Mouse (Mus musculus) lung, postnatal 0 days (tissue): ENCODE measurements around the gene Ebf4. TPM values are rescaled to one million over a fixed set of nuclear protein-coding genes. Genes with fewer than 3 reads are reported as not detected.
A peak's percentile ranks its signal among the peaks of the same experiment; 100 is the strongest.

Source experiments
- ATAC-seq: fragments of 200-750 bp; cut with Nextera tagmentation; 2 replicates; pipeline ENCODE4 v1.8.0; 2017; ENCODE audit warnings: moderate library complexity
- DNase-seq: peaks from one replicate; pipeline ENCODE4 v3.0.0-alpha.2; 2016; ENCODE audit warnings: low spot score
- H3K27ac ChIP-seq: fragments of 300-500 bp; sonication (generic); 2 replicates; pipeline ENCODE4 v1.5.1; 2014; ENCODE audit warnings: antibody characterized with exemption, mild to moderate bottlenecking, low read length, mixed read lengths
- H3K27me3 ChIP-seq: fragments of 300-500 bp; sonication (generic); replicated peaks from 2 replicates; pipeline ENCODE4 v1.6.1; 2014; ENCODE audit warnings: low read length, mixed read lengths; ENCODE audit not compliant: insufficient read depth
- H3K36me3 ChIP-seq: fragments of 300-500 bp; sonication (generic); 2 replicates; pipeline ENCODE4 v1.6.1; 2014; ENCODE audit warnings: low read length, mixed read lengths; ENCODE audit not compliant: insufficient read depth
- H3K4me1 ChIP-seq: fragments of 300-500 bp; sonication (generic); 2 replicates; pipeline ENCODE4 v1.6.1; 2014; ENCODE audit warnings: antibody characterized with exemption, low read depth, low read length, mixed read lengths; ENCODE audit not compliant: insufficient read depth
- H3K4me2 ChIP-seq: fragments of 300-500 bp; sonication (generic); replicated peaks from 2 replicates; pipeline ENCODE4 v1.6.1; 2014; ENCODE audit warnings: low read depth, mild to moderate bottlenecking, low read length, moderate library complexity, mixed read lengths
- H3K4me3 ChIP-seq: fragments of 300-500 bp; sonication (generic); 2 replicates; pipeline ENCODE4 v1.5.1; 2014; ENCODE audit warnings: low read depth, low read length
- H3K9ac ChIP-seq: fragments of 300-500 bp; sonication (generic); replicated peaks from 2 replicates; pipeline ENCODE4 v1.6.1; 2014; ENCODE audit warnings: low read depth, mild to moderate bottlenecking
- H3K9me3 ChIP-seq: fragments of 300-500 bp; sonication (generic); 2 replicates; pipeline ENCODE4 v1.6.1; 2016; ENCODE audit warnings: low read length, mixed read lengths
- CTCF ChIP-seq: IDR thresholded peaks from 2 replicates; pipeline ENCODE4 v1.5.1; 2016; ENCODE audit warnings: antibody characterized with exemption, mild to moderate bottlenecking
- EP300 ChIP-seq: IDR thresholded peaks from 2 replicates; pipeline ENCODE4 v1.6.1; 2016; ENCODE audit warnings: antibody characterized with exemption, mild to moderate bottlenecking, control low read depth
- WGBS: fragments of 180-500 bp; shearing (Covaris S2); extraction: QIAGEN DNeasy Blood & Tissue Kit; methylation state at CpG from one replicate; pipeline ENCODE4 v1.1.7; 2014; 5-methylcytosine and 5-hydroxymethylcytosine counted together
- polyA plus RNA-seq: library from polyadenylated mRNA; unstranded; fragments of >200 nt; fragmentation: Nextera tagmentation; extraction: Ambion mirVana; gene quantifications from 2 replicates; pipeline ENCODE4 v1.2.1, GENCODE M21; 2015

The Ebf4 gene
- polyA plus RNA-seq, 1 experiment from 2014 or later = 0.88 TPM

DNA sequence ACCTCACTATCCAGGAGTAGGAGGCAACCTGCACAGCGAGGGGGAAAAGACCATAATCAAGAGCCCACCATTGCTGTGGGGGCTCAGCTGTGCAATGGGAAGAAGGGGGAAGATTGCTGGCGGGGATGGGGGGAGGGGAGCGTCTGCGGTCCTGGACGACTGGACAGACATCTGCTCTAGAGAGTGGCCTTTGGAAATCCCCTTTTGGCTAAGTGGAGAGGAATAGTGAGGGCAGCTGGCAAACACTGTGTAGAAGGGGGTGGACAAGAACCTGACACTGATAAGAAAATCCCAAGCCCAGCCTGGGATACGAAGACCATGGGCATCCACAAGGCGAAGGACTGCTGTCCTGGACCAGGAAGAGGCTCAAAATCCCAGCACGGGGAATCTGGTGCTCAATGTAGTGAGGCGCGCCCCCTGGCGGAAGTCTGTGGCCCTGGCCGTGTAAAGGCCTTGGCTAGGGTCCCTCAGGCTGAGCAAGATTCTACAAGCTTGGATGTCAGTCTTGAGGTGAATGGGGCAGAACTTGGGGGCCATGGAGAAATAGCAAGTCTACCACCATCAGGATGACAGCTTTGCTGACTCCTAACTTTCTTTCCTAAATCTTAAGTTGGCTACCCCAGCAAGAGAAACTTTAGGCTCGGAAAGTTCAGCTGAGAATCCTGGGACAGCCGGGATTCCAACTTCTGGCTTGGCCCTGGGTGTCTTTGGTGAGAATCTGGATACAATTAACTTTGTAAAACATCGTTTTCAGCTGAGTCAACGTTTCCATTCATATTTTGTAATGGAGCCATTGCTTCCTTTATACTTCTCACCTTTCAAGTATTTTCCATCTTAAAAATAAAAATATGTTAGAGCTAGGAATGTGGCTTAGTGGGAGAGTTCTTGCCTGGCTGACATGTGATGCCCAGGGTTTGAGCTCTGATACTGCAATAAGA, 116.9 kb downstream of the Ebf4 start:
- Histone ChIP-seq H3K27me3 (no peaks in the 10 kb centered on the region), H3K9ac (no peak overlapping the region), H3K27ac (no peak overlapping the region), H3K4me1 (no peaks in the 10 kb centered on the region), H3K36me3 (no peaks in the 10 kb centered on the region), H3K9me3 (no peaks in the 10 kb centered on the region), H3K4me2 (no peak overlapping the region), H3K4me3 (no peak overlapping the region)
- peak; percentile 96 for TF ChIP-seq CTCF
- no peak for TF ChIP-seq EP300
- DNase-seq (peak; percentile 82), ATAC-seq (peak; percentile 83)
- WGBS = 36% methylated on average over 16 of the region's 16 CpGs

DNA sequence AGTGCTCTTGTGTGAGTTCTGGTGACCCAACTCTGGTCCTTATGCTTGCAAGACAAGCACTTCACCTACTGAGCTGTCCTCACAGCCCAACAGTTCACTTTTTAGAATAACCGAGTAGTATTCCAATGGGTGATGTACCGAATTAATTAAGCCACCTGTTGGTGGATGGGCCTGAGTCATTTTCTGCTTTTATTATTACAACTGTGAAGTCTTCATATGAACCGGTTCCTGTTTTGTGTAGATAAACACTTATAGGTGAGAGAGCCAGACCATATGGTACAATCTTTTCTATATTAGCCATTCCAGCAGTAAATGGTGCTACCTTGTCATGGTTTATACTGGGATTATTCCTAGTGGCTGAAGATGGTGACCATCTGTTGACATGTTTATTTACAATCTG, 117.8 kb downstream of the Ebf4 start:
- Histone ChIP-seq H3K9ac (no peak overlapping the region), H3K36me3 (no peaks in the 10 kb centered on the region), H3K27ac (no peak overlapping the region), H3K4me2 (no peak overlapping the region), H3K27me3 (no peaks in the 10 kb centered on the region), H3K9me3 (no peaks in the 10 kb centered on the region), H3K4me3 (no peak overlapping the region), H3K4me1 (no peaks in the 10 kb centered on the region)
- DNase-seq (no peak), ATAC-seq (no peak)
- 59% methylated on average over 3 of the region's 3 CpGs for WGBS
- TF ChIP-seq CTCF = no peak
- TF ChIP-seq EP300 = no peak

DNA sequence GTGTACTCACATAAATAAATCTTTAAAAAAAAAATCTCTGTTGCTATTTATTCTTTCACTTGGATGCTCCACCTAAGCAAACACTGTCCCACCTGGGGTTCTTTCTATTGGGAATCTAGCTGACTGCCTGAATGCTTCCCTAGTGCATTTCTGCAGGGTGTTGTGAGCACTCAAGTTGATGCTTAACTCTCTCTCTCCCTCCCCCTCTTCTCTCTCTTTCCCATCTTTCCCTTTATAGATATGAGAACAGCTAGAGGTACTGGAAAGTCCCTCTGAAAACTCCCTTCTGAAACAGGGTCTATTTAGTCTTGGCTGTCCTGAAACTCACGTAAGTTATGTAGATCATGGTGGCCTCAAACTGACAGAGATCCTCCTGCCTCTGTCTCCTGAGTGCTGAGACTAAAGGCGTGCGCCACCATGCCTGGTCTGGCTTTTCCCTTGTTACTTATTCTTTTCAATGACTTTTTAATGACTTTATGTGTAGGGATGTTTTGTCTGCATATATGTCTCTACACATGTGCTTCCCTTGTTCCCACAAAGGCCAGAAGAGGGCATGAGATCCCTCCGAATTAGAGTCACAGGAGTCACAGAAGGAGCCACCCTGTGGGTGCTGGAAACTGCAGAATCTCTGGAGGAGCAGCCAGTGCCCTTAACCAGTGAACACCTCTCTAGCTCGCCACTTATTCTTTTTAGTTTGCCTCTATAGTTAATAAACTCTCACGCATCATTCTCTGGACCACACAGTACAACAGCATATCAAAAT, 119.3 kb downstream of the Ebf4 start:
- DNase-seq (no peak), ATAC-seq (no peak)
- H3K4me1 ChIP-seq = no peaks in the 10 kb centered on the region
- no peak overlapping the region for H3K4me3 ChIP-seq
- TF ChIP-seq EP300 (no peak), CTCF (peak; percentile 44)
- no peak overlapping the region for H3K4me2 ChIP-seq
- H3K27ac ChIP-seq = no peak overlapping the region
- no peaks in the 10 kb centered on the region for H3K9me3 ChIP-seq
- H3K9ac ChIP-seq = no peak overlapping the region
- H3K36me3 ChIP-seq = no peaks in the 10 kb centered on the region
- no peaks in the 10 kb centered on the region for H3K27me3 ChIP-seq
- 69% methylated on average over 6 of the region's 6 CpGs for WGBS

Other genes starting within 250 kb of the Ebf4 start
- not detected in 2 replicates for gene Tgm6, start 182.8 kb upstream of the Ebf4 start, polyA plus RNA-seq
- 400 and 429 TPM in 2 replicates for gene Snrpb, start 115.8 kb upstream of the Ebf4 start, polyA plus RNA-seq
- gene Tmc2, start 100.0 kb upstream of the Ebf4 start, polyA plus RNA-seq = not detected in 2 replicates
- 56.1 and 63.8 TPM in 2 replicates for gene Nop56, start 20.7 kb upstream of the Ebf4 start, polyA plus RNA-seq
- 97.9 and 100 TPM in 2 replicates for gene Idh3b, start 10.6 kb upstream of the Ebf4 start, polyA plus RNA-seq
- gene Cpxm1, start 102.4 kb downstream of the Ebf4 start, polyA plus RNA-seq = 13.9 and 14.9 TPM in 2 replicates
- 0.10 TPM in 1 of 2 replicates, not detected in the other for gene Gm28372, start 110.1 kb downstream of the Ebf4 start, polyA plus RNA-seq
- gene 1700020A23Rik, start 110.1 kb downstream of the Ebf4 start, polyA plus RNA-seq = not detected in 2 replicates
- not detected in 2 replicates for gene Tmem239, start 111.3 kb downstream of the Ebf4 start, polyA plus RNA-seq
- 46.8 and 47.0 TPM in 2 replicates for gene Vps16, start 129.2 kb downstream of the Ebf4 start, polyA plus RNA-seq
- gene Pced1a, start 129.5 kb downstream of the Ebf4 start, polyA plus RNA-seq = 6.8 and 8.0 TPM in 2 replicates
- 46.1 and 52.1 TPM in 2 replicates for gene Ptpra, start 155.1 kb downstream of the Ebf4 start, polyA plus RNA-seq